Mouse (Mus musculus) erythroblast, embryonic 14.5 days (primary cell): ENCODE results near the gene Cdiptos. TPM values are rescaled to one million over a fixed set of nuclear protein-coding genes. Genes with fewer than 3 reads are reported as not detected.

Source experiments
- H3K27me3 ChIP-seq: 2 replicates; pipeline ENCODE4 v1.6.1; 2012; ENCODE audit warnings: inconsistent platforms; ENCODE audit not compliant: control insufficient read depth
- H3K36me3 ChIP-seq: 2 replicates; pipeline ENCODE4 v1.6.1; 2012; ENCODE audit warnings: mild to moderate bottlenecking, inconsistent platforms; ENCODE audit not compliant: control insufficient read depth
- H3K4me1 ChIP-seq: 2 replicates; pipeline ENCODE4 v1.6.1; 2012; ENCODE audit warnings: inconsistent platforms; ENCODE audit not compliant: control insufficient read depth
- H3K4me3 ChIP-seq: replicated peaks from 2 replicates; pipeline ENCODE3; 2012; ENCODE audit warnings: moderate library complexity, mild to moderate bottlenecking, inconsistent platforms
- H3K9me3 ChIP-seq: 2 replicates; pipeline ENCODE4 v1.6.1; 2012; ENCODE audit warnings: low read length, inconsistent platforms, mixed read lengths; ENCODE audit not compliant: control insufficient read depth
- GATA1 ChIP-seq: IDR thresholded peaks from 2 replicates; pipeline ENCODE4 v1.6.1; 2012; ENCODE audit warnings: low read length, inconsistent platforms, mixed read lengths
- TAL1 ChIP-seq: IDR thresholded peaks from 3 replicates; pipeline ENCODE4 v1.6.1; 2012; ENCODE audit warnings: low read length, inconsistent platforms, mixed read lengths
- polyA plus RNA-seq: library from polyadenylated mRNA; stranded (reverse); fragments of >175 nt; gene quantifications from 2 replicates; pipeline ENCODE4 v1.2.3, GENCODE M21; 2012

Cdiptos gene
- polyA plus RNA-seq, 1 experiment: not detected

GRCm38 (mm10) chr7:127020491-127020890, 44.6 kb upstream of the Cdiptos start:
- Histone ChIP-seq H3K4me1 (peaks cover 74% of the 10 kb centered on the region), H3K27me3 (peaks cover 7% of the 10 kb centered on the region), H3K4me3 (peak overlapping the region; percentile 34), H3K9me3 (no peaks in the 10 kb centered on the region), H3K36me3 (peaks cover 49% of the 10 kb centered on the region)
- no peak for TF ChIP-seq TAL1
- TF ChIP-seq GATA1: no peak

GRCm38 (mm10) chr7:127020031-127020430, 44.1 kb upstream of the Cdiptos start:
- H3K4me3 ChIP-seq: no peak overlapping the region
- TF ChIP-seq TAL1 (no peak), GATA1 (no peak)
- no peaks in the 10 kb centered on the region for H3K9me3 ChIP-seq
- H3K36me3 ChIP-seq: peaks cover 49% of the 10 kb centered on the region
- peaks cover 7% of the 10 kb centered on the region for H3K27me3 ChIP-seq
- H3K4me1 ChIP-seq: peaks cover 74% of the 10 kb centered on the region

GRCm38 (mm10) chr7:127019306-127019960, 43.5 kb upstream of the Cdiptos start:
- peaks cover 49% of the 10 kb centered on the region for H3K36me3 ChIP-seq
- no peaks in the 10 kb centered on the region for H3K9me3 ChIP-seq
- H3K27me3 ChIP-seq: peaks cover 7% of the 10 kb centered on the region
- H3K4me3 ChIP-seq: no peak overlapping the region
- peaks cover 74% of the 10 kb centered on the region for H3K4me1 ChIP-seq
- TF ChIP-seq GATA1: no peak
- TF ChIP-seq TAL1: no peak

- Histone ChIP-seq H3K27me3 (peaks cover 7% of the 10 kb centered on the region), H3K4me3 (no peak overlapping the region), H3K36me3 (peaks cover 47% of the 10 kb centered on the region), H3K4me1 (peaks cover 73% of the 10 kb centered on the region), H3K9me3 (no peaks in the 10 kb centered on the region)
- TF ChIP-seq TAL1: no peak
- no peak for TF ChIP-seq GATA1
These were observed 42.8 kb upstream of the Cdiptos start for GRCm38 (mm10) chr7:127018416-127019305.

- Histone ChIP-seq H3K36me3 (peaks cover 47% of the 10 kb centered on the region), H3K27me3 (peaks cover 7% of the 10 kb centered on the region), H3K4me1 (peaks cover 73% of the 10 kb centered on the region), H3K9me3 (no peaks in the 10 kb centered on the region), H3K4me3 (no peak overlapping the region)
- no peak for TF ChIP-seq TAL1
- no peak for TF ChIP-seq GATA1
These were observed 42.0 kb upstream of the Cdiptos start for GRCm38 (mm10) chr7:127017950-127018345.

- no peak for TF ChIP-seq TAL1
- TF ChIP-seq GATA1: no peak
- Histone ChIP-seq H3K4me1 (peaks cover 71% of the 10 kb centered on the region), H3K4me3 (peak within 1 kb of the TSS; percentile 81), H3K27me3 (peaks cover 7% of the 10 kb centered on the region), H3K36me3 (peaks cover 46% of the 10 kb centered on the region), H3K9me3 (no peaks in the 10 kb centered on the region)
These were observed 41.4 kb upstream of the Cdiptos start, which contains the start of gene Pagr1a for GRCm38 (mm10) chr7:127016971-127017949. TSS of gene Pagr1a (minus strand) at chr7:127017352.

- peaks cover 45% of the 10 kb centered on the region for H3K36me3 ChIP-seq
- H3K9me3 ChIP-seq: no peaks in the 10 kb centered on the region
- peak overlapping the region; percentile 81 for H3K4me3 ChIP-seq
- H3K4me1 ChIP-seq: peaks cover 70% of the 10 kb centered on the region
- no peak for TF ChIP-seq TAL1
- TF ChIP-seq GATA1: no peak
- peaks cover 7% of the 10 kb centered on the region for H3K27me3 ChIP-seq
These were observed 40.6 kb upstream of the Cdiptos start for GRCm38 (mm10) chr7:127016486-127016938.

- Histone ChIP-seq H3K27me3 (peaks cover 6% of the 10 kb centered on the region), H3K4me3 (peak within 1 kb of the TSS; percentile 81), H3K9me3 (no peaks in the 10 kb centered on the region), H3K36me3 (peaks cover 45% of the 10 kb centered on the region), H3K4me1 (peaks cover 70% of the 10 kb centered on the region)
- TF ChIP-seq TAL1: no peak
These were observed 40.4 kb upstream of the Cdiptos start, which contains the start of gene Pagr1b for GRCm38 (mm10) chr7:127016481-127016485. TSS of gene Pagr1b (minus strand) at chr7:127016484.

GRCm38 (mm10) chr7:127016081-127016480, 40.2 kb upstream of the Cdiptos start:
- Histone ChIP-seq H3K36me3 (peaks cover 45% of the 10 kb centered on the region), H3K9me3 (no peaks in the 10 kb centered on the region), H3K4me1 (peaks cover 70% of the 10 kb centered on the region), H3K4me3 (peak overlapping the region; percentile 81), H3K27me3 (peaks cover 5% of the 10 kb centered on the region)
- no peak for TF ChIP-seq GATA1
- TF ChIP-seq TAL1: no peak
